Mouse (Mus musculus): ENCODE data around the gene Crtac1. TPM values are rescaled to one million over a fixed set of nuclear protein-coding genes. Genes with fewer than 3 reads are reported as not detected.
A peak's percentile ranks its signal among the peaks of the same experiment; 100 is the strongest.

The Crtac1 gene
- polyA plus RNA-seq, 1 experiment from 2014 or later = 43.8 TPM

- Histone ChIP-seq H3K4me3 (replicated peaks; ENCODE audit: low read length) (no peak overlapping the region), H3K9me3 (ENCODE audit: control insufficient read depth, low read length) (no peaks in the 10 kb centered on the region), H3K36me3 (replicated peaks; ENCODE audit: control insufficient read depth, insufficient read depth) (no peaks in the 10 kb centered on the region), H3K4me2 (replicated peaks) (no peak overlapping the region), H3K4me1 (replicated peaks; ENCODE audit: control insufficient read depth, insufficient read depth, low read length) (peaks cover 6% of the 10 kb centered on the region), H3K9ac (no peak overlapping the region), H3K27me3 (ENCODE audit: control insufficient read depth, insufficient read depth, low read length) (peaks cover 7% of the 10 kb centered on the region; the same call in 1 of the 2 replicates), H3K27ac (no peak overlapping the region)
- DNase-seq (ENCODE audit: low spot score) = no peak
- no peak for ATAC-seq (ENCODE audit: low FRiP score)
- WGBS = 76% methylated on average over 11 of the region's 11 CpGs
These were observed 181.3 kb downstream of the Crtac1 start for GRCm38 (mm10) chr19:42249976-42250914.

- no peaks in the 10 kb centered on the region for H3K9me3 ChIP-seq (ENCODE audit: control insufficient read depth, low read length)
- no peak within 1 kb of the TSS for H3K27ac ChIP-seq
- H3K27me3 ChIP-seq (ENCODE audit: control insufficient read depth, insufficient read depth, low read length) = no peaks in the 10 kb centered on the region
- H3K4me1 ChIP-seq (replicated peaks; ENCODE audit: control insufficient read depth, insufficient read depth, low read length) = no peaks in the 10 kb centered on the region
- no peak within 1 kb of the TSS for H3K9ac ChIP-seq
- no peak within 1 kb of the TSS for H3K4me2 ChIP-seq (replicated peaks)
- ATAC-seq (ENCODE audit: low FRiP score) (no peak), DNase-seq (ENCODE audit: low spot score) (no peak)
- 92% methylated on average over 3 of the region's 3 CpGs for WGBS
- no peaks in the 10 kb centered on the region for H3K36me3 ChIP-seq (replicated peaks; ENCODE audit: control insufficient read depth, insufficient read depth)
- H3K4me3 ChIP-seq (replicated peaks; ENCODE audit: low read length) = no peak within 1 kb of the TSS
These were observed 184.1 kb downstream of the Crtac1 start, which contains the start of gene Golga7b for GRCm38 (mm10) chr19:42247519-42247918. Golga7b (plus strand) TSS chr19:42247574.

- no peak for ATAC-seq (ENCODE audit: low FRiP score)
These were observed 185.0 kb downstream of the Crtac1 start for GRCm38 (mm10) chr19:42246626-42247025.

GRCm38 (mm10) chr19:42243401-42243800 lies 188.2 kb downstream of the Crtac1 start:
- Histone ChIP-seq H3K4me3 (replicated peaks; ENCODE audit: low read length) (no peak overlapping the region), H3K27me3 (ENCODE audit: control insufficient read depth, insufficient read depth, low read length) (no peaks in the 10 kb centered on the region), H3K36me3 (replicated peaks; ENCODE audit: control insufficient read depth, insufficient read depth) (no peaks in the 10 kb centered on the region), H3K9me3 (ENCODE audit: control insufficient read depth, low read length) (no peaks in the 10 kb centered on the region), H3K27ac (no peak overlapping the region), H3K9ac (no peak overlapping the region), H3K4me2 (replicated peaks) (no peak overlapping the region), H3K4me1 (replicated peaks; ENCODE audit: control insufficient read depth, insufficient read depth, low read length) (no peaks in the 10 kb centered on the region)
- no peak for DNase-seq (ENCODE audit: low spot score)
- WGBS = 58% methylated on average over 3 of the region's 3 CpGs
- no peak for ATAC-seq (ENCODE audit: low FRiP score)

More at GRCm38 (mm10) chr19:42246626-42247025, 185.0 kb downstream of the Crtac1 start:
- Histone ChIP-seq H3K4me2 (replicated peaks) (no peak overlapping the region), H3K4me1 (replicated peaks; ENCODE audit: control insufficient read depth, insufficient read depth, low read length) (no peaks in the 10 kb centered on the region), H3K27me3 (ENCODE audit: control insufficient read depth, insufficient read depth, low read length) (no peaks in the 10 kb centered on the region), H3K9ac (no peak overlapping the region), H3K36me3 (replicated peaks; ENCODE audit: control insufficient read depth, insufficient read depth) (no peaks in the 10 kb centered on the region), H3K4me3 (replicated peaks; ENCODE audit: low read length) (no peak overlapping the region), H3K27ac (no peak overlapping the region), H3K9me3 (ENCODE audit: control insufficient read depth, low read length) (no peaks in the 10 kb centered on the region)
- no peak for DNase-seq (ENCODE audit: low spot score)
- 48% methylated on average over 5 of the region's 5 CpGs for WGBS

- peaks cover 5% of the 10 kb centered on the region; the same call in 1 of the 2 replicates for H3K4me1 ChIP-seq (replicated peaks; ENCODE audit: control insufficient read depth, insufficient read depth, low read length)
- DNase-seq (ENCODE audit: low spot score) = no peak
- no peak overlapping the region for H3K9ac ChIP-seq
- ATAC-seq (ENCODE audit: low FRiP score) = no peak
- WGBS = 56% methylated on average over 8 of the region's 8 CpGs
- H3K27me3 ChIP-seq (ENCODE audit: control insufficient read depth, insufficient read depth, low read length) = no peaks in the 10 kb centered on the region
- no peak overlapping the region for H3K4me3 ChIP-seq (replicated peaks; ENCODE audit: low read length)
- no peaks in the 10 kb centered on the region for H3K36me3 ChIP-seq (replicated peaks; ENCODE audit: control insufficient read depth, insufficient read depth)
- no peak overlapping the region for H3K27ac ChIP-seq
- H3K4me2 ChIP-seq (replicated peaks) = no peak overlapping the region
- no peaks in the 10 kb centered on the region for H3K9me3 ChIP-seq (ENCODE audit: control insufficient read depth, low read length)
These were observed 190.7 kb downstream of the Crtac1 start for GRCm38 (mm10) chr19:42240881-42241280.

- Histone ChIP-seq H3K4me2 (replicated peaks) (no peak overlapping the region), H3K9ac (no peak overlapping the region), H3K4me1 (replicated peaks; ENCODE audit: control insufficient read depth, insufficient read depth, low read length) (peaks cover 5% of the 10 kb centered on the region; the same call in 1 of the 2 replicates), H3K4me3 (replicated peaks; ENCODE audit: low read length) (no peak overlapping the region), H3K36me3 (replicated peaks; ENCODE audit: control insufficient read depth, insufficient read depth) (no peaks in the 10 kb centered on the region), H3K27ac (no peak overlapping the region), H3K9me3 (ENCODE audit: control insufficient read depth, low read length) (no peaks in the 10 kb centered on the region), H3K27me3 (ENCODE audit: control insufficient read depth, insufficient read depth, low read length) (no peaks in the 10 kb centered on the region)
- ATAC-seq (ENCODE audit: low FRiP score) (no peak), DNase-seq (ENCODE audit: low spot score) (no peak)
- WGBS = 84% methylated on average over 7 of the region's 7 CpGs
These were observed 193.3 kb downstream of the Crtac1 start for GRCm38 (mm10) chr19:42238341-42238715.

- ATAC-seq (ENCODE audit: low FRiP score) = peak; percentile 37; the same call in 1 of the 2 replicates
- no peaks in the 10 kb centered on the region for H3K9me3 ChIP-seq (ENCODE audit: control insufficient read depth, low read length)
- DNase-seq (ENCODE audit: low spot score) = no peak
- no peak overlapping the region for H3K4me2 ChIP-seq (replicated peaks)
- no peak overlapping the region for H3K4me3 ChIP-seq (replicated peaks; ENCODE audit: low read length)
- H3K27ac ChIP-seq = no peak overlapping the region
- no peak overlapping the region for H3K9ac ChIP-seq
- H3K36me3 ChIP-seq (replicated peaks; ENCODE audit: control insufficient read depth, insufficient read depth) = no peaks in the 10 kb centered on the region
- peaks cover 5% of the 10 kb centered on the region; the same call in 1 of the 2 replicates for H3K4me1 ChIP-seq (replicated peaks; ENCODE audit: control insufficient read depth, insufficient read depth, low read length)
- H3K27me3 ChIP-seq (ENCODE audit: control insufficient read depth, insufficient read depth, low read length) = no peaks in the 10 kb centered on the region
- 13% methylated on average over 4 of the region's 4 CpGs for WGBS
These were observed 193.8 kb downstream of the Crtac1 start for GRCm38 (mm10) chr19:42237602-42238340.
